Mouse (Mus musculus) hindbrain, embryonic 16.5 days (tissue): ENCODE data around the gene Psmd1. TPM values are rescaled to one million over a fixed set of nuclear protein-coding genes. Genes with fewer than 3 reads are reported as not detected.

Experiments used
- ATAC-seq: fragments of 200-750 bp; cut with Nextera tagmentation; 2 replicates; pipeline ENCODE4 v1.8.0; 2017; ENCODE audit warnings: moderate TSS enrichment, moderate library complexity
- H3K27ac ChIP-seq: fragments of 300-500 bp; sonication (generic); 2 replicates; pipeline ENCODE4 v1.5.1; 2014; ENCODE audit warnings: low read depth, mild to moderate bottlenecking, control low read depth, low read length, moderate library complexity
- H3K27me3 ChIP-seq: fragments of 300-500 bp; sonication (generic); replicated peaks from 2 replicates; pipeline ENCODE4 v1.6.1; 2014; ENCODE audit warnings: low read length; ENCODE audit not compliant: control insufficient read depth, insufficient read depth
- H3K36me3 ChIP-seq: fragments of 300-500 bp; sonication (generic); 2 replicates; pipeline ENCODE4 v1.6.1; 2014; ENCODE audit warnings: mild to moderate bottlenecking, low read length, moderate library complexity, mixed read lengths; ENCODE audit not compliant: control insufficient read depth, insufficient read depth
- H3K4me1 ChIP-seq: fragments of 300-500 bp; sonication (generic); 2 replicates; pipeline ENCODE4 v1.6.1; 2014; ENCODE audit warnings: low read depth, low read length; ENCODE audit not compliant: control insufficient read depth, insufficient read depth
- H3K4me2 ChIP-seq: fragments of 300-500 bp; sonication (generic); 2 replicates; pipeline ENCODE4 v1.6.1; 2014; ENCODE audit warnings: mild to moderate bottlenecking, low read length, control low read depth, moderate library complexity
- H3K4me3 ChIP-seq: fragments of 300-500 bp; sonication (generic); 2 replicates; pipeline ENCODE4 v1.5.1; 2014; ENCODE audit warnings: mild to moderate bottlenecking, low read length, control low read depth, moderate library complexity
- H3K9ac ChIP-seq: fragments of 300-500 bp; sonication (generic); 2 replicates; pipeline ENCODE4 v1.6.1; 2014; ENCODE audit warnings: low read depth, mild to moderate bottlenecking, control low read depth, low read length, moderate library complexity
- H3K9me3 ChIP-seq: fragments of 300-500 bp; sonication (generic); 2 replicates; pipeline ENCODE4 v1.6.1; 2014; ENCODE audit warnings: mild to moderate bottlenecking, low read length, moderate library complexity; ENCODE audit not compliant: control insufficient read depth
- WGBS: fragments of 180-500 bp; shearing (Covaris S2); extraction: QIAGEN DNeasy Blood & Tissue Kit; methylation state at CpG from one replicate; pipeline ENCODE4 v1.1.7; 2014; 5-methylcytosine and 5-hydroxymethylcytosine counted together
- polyA plus RNA-seq: library from polyadenylated mRNA; unstranded; fragments of >200 nt; fragmentation: Nextera tagmentation; extraction: Ambion mirVana; gene quantifications from 2 replicates; pipeline ENCODE4 v1.2.1, GENCODE M21; 2015

Psmd1 gene
- polyA plus RNA-seq, 1 experiment from 2014 or later: 193 TPM

DNA sequence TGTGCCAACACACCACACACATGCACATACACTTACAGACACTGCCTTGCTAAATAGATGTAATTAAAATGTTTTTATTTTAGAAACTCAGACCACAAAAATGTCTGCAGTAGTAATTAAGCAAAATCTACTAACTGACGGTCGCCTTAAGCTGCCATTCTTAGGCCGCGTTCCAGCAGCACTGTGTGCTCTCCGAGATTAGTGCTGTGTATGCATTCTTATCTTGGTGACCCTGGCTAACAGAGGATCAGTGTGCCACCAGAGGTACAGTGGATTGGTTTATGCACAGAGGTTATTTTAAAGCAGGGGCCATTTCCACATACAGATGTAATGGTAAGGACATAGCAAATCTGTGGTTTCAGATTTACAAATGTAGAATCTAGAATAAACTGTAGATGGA lies 96.9 kb downstream of the Psmd1 start:
- no peak overlapping the region for H3K4me2 ChIP-seq
- WGBS: 95% methylated on average over 5 of the region's 5 CpGs
- H3K9ac ChIP-seq: no peak overlapping the region
- ATAC-seq: no peak
- peaks cover 23% of the 10 kb centered on the region for H3K36me3 ChIP-seq
- H3K4me1 ChIP-seq: no peaks in the 10 kb centered on the region
- H3K4me3 ChIP-seq: no peak overlapping the region
- H3K27me3 ChIP-seq: no peaks in the 10 kb centered on the region
- H3K9me3 ChIP-seq: no peaks in the 10 kb centered on the region
- no peak overlapping the region for H3K27ac ChIP-seq

GRCm38 (mm10) chr1:86174602-86175001 lies 110.4 kb downstream of the Psmd1 start:
- no peak overlapping the region for H3K4me2 ChIP-seq
- no peaks in the 10 kb centered on the region for H3K4me1 ChIP-seq
- H3K9ac ChIP-seq: no peak overlapping the region
- H3K36me3 ChIP-seq: peaks cover 28% of the 10 kb centered on the region
- no peak for ATAC-seq
- WGBS: 100% methylated on average over 5 of the region's 5 CpGs
- H3K4me3 ChIP-seq: no peak overlapping the region
- no peaks in the 10 kb centered on the region for H3K27me3 ChIP-seq
- no peak overlapping the region for H3K27ac ChIP-seq
- no peaks in the 10 kb centered on the region for H3K9me3 ChIP-seq

GRCm38 (mm10) chr1:86176066-86176465 lies 111.9 kb downstream of the Psmd1 start:
- peaks cover 23% of the 10 kb centered on the region for H3K36me3 ChIP-seq

GRCm38 (mm10) chr1:86178462-86179253 lies 114.5 kb downstream of the Psmd1 start:
- peaks cover 12% of the 10 kb centered on the region; the same call in 1 of the 2 replicates for H3K36me3 ChIP-seq
- no peak overlapping the region for H3K4me2 ChIP-seq
- no peak overlapping the region for H3K9ac ChIP-seq
- no peaks in the 10 kb centered on the region for H3K4me1 ChIP-seq
- 46% methylated on average over 7 of the region's 7 CpGs for WGBS
- H3K27ac ChIP-seq: no peak overlapping the region
- H3K9me3 ChIP-seq: no peaks in the 10 kb centered on the region
- no peak overlapping the region for H3K4me3 ChIP-seq
- peak; percentile 69 for ATAC-seq
- no peaks in the 10 kb centered on the region for H3K27me3 ChIP-seq

More at GRCm38 (mm10) chr1:86176066-86176465, 111.9 kb downstream of the Psmd1 start:
- Histone ChIP-seq H3K4me2 (no peak overlapping the region), H3K4me1 (no peaks in the 10 kb centered on the region), H3K9me3 (no peaks in the 10 kb centered on the region), H3K4me3 (no peak overlapping the region), H3K27ac (no peak overlapping the region), H3K27me3 (no peaks in the 10 kb centered on the region), H3K9ac (no peak overlapping the region)
- no peak for ATAC-seq
- whole genome bisulfite sequencing: 56% methylated on average over 2 of the region's 2 CpGs

- H3K27me3 ChIP-seq: no peaks in the 10 kb centered on the region
- peaks cover under 1% of the 10 kb centered on the region; the same call in 1 of the 2 replicates for H3K36me3 ChIP-seq
- no peak overlapping the region for H3K9ac ChIP-seq
- no peak overlapping the region for H3K4me3 ChIP-seq
- no peaks in the 10 kb centered on the region for H3K9me3 ChIP-seq
- H3K4me1 ChIP-seq: no peaks in the 10 kb centered on the region
- no peak overlapping the region for H3K27ac ChIP-seq
- H3K4me2 ChIP-seq: no peak overlapping the region
- no peak for ATAC-seq
- WGBS: 83% methylated on average over 5 of the region's 5 CpGs
Observed at GRCm38 (mm10) chr1:86182004-86182709, 118.0 kb downstream of the Psmd1 start.

- Histone ChIP-seq H3K9me3 (no peaks in the 10 kb centered on the region), H3K9ac (no peak overlapping the region), H3K36me3 (no peaks in the 10 kb centered on the region), H3K27ac (no peak overlapping the region), H3K27me3 (no peaks in the 10 kb centered on the region), H3K4me2 (no peak overlapping the region), H3K4me3 (no peak overlapping the region), H3K4me1 (no peaks in the 10 kb centered on the region)
- ATAC-seq: no peak
- WGBS: 86% methylated on average over 4 of the region's 4 CpGs
Observed at GRCm38 (mm10) chr1:86183577-86184263, 119.5 kb downstream of the Psmd1 start.

GRCm38 (mm10) chr1:86186762-86187161 lies 122.6 kb downstream of the Psmd1 start:
- no peaks in the 10 kb centered on the region for H3K27me3 ChIP-seq
- no peaks in the 10 kb centered on the region for H3K9me3 ChIP-seq
- no peak overlapping the region for H3K9ac ChIP-seq
- H3K27ac ChIP-seq: no peak overlapping the region
- no peak for ATAC-seq
- 88% methylated on average over 7 of the region's 7 CpGs for WGBS
- H3K36me3 ChIP-seq: peaks cover 9% of the 10 kb centered on the region
- H3K4me3 ChIP-seq: no peak overlapping the region
- H3K4me1 ChIP-seq: no peaks in the 10 kb centered on the region
- H3K4me2 ChIP-seq: no peak overlapping the region

- Histone ChIP-seq H3K4me2 (no peak overlapping the region), H3K27ac (no peak overlapping the region), H3K4me3 (no peak overlapping the region), H3K4me1 (no peaks in the 10 kb centered on the region), H3K9me3 (no peaks in the 10 kb centered on the region), H3K36me3 (peaks cover 11% of the 10 kb centered on the region), H3K27me3 (no peaks in the 10 kb centered on the region), H3K9ac (no peak overlapping the region)
- WGBS: 71% methylated on average over 2 of the region's 2 CpGs
- ATAC-seq: no peak
Observed at GRCm38 (mm10) chr1:86187856-86188255, 123.7 kb downstream of the Psmd1 start.

DNA sequence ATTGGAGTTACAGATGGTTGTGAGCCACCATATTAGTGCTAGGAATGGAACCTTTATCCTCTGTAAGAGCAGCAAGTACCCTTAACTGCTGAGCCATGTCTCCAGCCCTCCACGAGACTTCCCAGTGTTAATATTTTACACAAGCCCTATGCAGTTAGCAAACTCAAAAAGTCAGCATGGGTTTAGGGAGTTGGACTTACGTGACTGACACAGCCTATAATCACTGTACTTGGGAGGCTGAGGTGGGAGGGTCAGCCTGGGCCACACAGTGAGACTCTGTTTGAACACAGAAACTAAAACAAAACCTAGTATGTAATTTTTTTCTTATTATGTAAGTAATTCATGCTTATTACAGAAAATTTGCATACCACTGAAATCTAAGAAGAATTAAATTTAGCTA lies 124.1 kb downstream of the Psmd1 start:
- no peak overlapping the region for H3K4me3 ChIP-seq
- no peak overlapping the region for H3K4me2 ChIP-seq
- no peak overlapping the region for H3K9ac ChIP-seq
- H3K9me3 ChIP-seq: no peaks in the 10 kb centered on the region
- no peak for ATAC-seq
- H3K27me3 ChIP-seq: no peaks in the 10 kb centered on the region
- H3K36me3 ChIP-seq: peaks cover 11% of the 10 kb centered on the region
- 86% methylated on average over 2 of the region's 2 CpGs for WGBS
- no peak overlapping the region for H3K27ac ChIP-seq
- H3K4me1 ChIP-seq: no peaks in the 10 kb centered on the region
